Mouse (Mus musculus): ENCODE data around the gene A830018L16Rik.

A830018L16Rik gene

GRCm38 (mm10) chr1:11657341-11658060 is 243.6 kb downstream of the A830018L16Rik start:
- DNase-seq: peak in 1 of 2 experiments; percentile 28

GRCm38 (mm10) chr1:11658061-11658625 is 244.2 kb downstream of the A830018L16Rik start:
- no peak for DNase-seq

- DNase-seq: no peak
Observed at GRCm38 (mm10) chr1:11744749-11745314, 330.9 kb downstream of the A830018L16Rik start.

- peak in 1 of 2 experiments; percentile 2 for DNase-seq
Observed at GRCm38 (mm10) chr1:11748424-11748823, 334.5 kb downstream of the A830018L16Rik start.

GRCm38 (mm10) chr1:11750065-11750464 is 336.2 kb downstream of the A830018L16Rik start:
- no peak for DNase-seq

DNA sequence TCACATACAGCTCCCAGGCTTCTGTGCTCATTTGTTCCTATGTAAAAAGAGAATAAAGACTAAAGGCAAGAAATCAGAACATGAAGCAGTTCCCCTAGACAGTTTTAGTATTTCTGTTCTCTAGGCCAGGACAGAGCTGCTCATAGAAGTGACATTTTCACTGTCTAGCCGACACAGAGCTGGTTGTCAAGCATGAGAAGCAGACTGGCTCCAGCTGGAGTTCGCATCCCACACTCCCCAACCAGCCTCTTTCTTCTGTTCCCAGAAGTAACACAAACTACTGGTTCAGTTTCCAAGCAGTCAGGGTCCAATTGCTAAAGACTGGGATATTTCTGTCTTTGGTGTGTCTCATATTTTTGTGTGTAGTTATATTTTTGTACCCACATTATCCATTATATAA is 336.7 kb downstream of the A830018L16Rik start:
- DNase-seq: no peak

DNA sequence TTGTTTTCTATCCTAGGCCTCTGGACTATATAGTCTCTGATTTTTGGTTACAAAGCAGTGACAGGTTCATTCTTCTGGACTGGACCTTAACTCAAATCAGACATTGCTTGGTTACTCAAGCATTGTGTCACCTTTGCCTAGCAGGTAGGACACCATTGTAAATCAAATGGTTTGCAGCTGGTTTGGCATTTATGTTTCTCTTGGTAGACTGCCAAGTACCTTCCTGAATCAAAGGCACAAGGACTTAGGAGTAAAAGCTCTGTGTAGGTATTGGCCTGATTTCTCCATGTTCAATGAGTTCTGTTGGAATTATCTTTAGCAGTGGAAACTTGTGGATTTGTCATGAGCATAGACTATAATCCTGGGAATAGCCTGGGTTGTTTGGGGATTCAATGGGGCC is 338.1 kb downstream of the A830018L16Rik start:
- no peak for DNase-seq

DNA sequence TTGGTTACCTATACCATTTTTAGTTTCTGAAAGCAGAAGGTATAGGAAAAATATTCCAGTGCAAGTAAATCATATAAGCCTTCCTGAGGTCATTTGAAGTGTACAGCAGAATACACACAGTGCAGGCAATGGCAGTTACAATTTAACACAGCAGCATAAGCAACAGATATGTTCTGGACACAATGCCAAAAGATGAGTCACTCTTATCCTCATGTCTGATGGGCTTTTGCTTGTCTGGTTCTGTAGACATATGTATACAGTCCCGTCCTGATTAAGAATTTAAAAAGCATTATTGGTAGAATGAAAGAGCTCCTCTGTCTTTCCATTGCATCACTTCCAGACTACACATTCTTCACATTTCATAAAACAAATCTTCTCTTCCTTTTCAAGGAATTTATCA is 374.4 kb downstream of the A830018L16Rik start:
- DNase-seq: no peak

DNA sequence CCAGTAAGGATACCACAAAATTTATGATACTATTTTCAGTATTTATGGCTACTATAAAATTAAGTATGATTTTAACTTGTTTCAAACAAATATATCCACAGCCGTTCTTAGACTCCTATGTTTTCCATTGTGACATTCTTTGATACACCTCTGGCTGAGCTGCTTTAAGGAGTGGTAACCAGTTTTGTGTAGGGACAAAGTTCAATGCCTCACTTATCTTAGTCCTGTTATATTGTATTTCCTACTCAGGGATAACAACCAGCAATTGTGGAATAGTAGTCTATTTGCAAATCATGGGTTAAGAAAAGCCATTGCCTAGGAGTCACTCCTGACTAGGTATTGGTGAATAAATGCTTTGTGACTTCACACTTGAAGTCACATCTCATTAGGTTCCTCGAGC is 378.9 kb downstream of the A830018L16Rik start:
- no peak for DNase-seq

GRCm38 (mm10) chr1:11795666-11796065 is 381.8 kb downstream of the A830018L16Rik start:
- no peak for DNase-seq

GRCm38 (mm10) chr1:11872847-11873246 is 458.9 kb downstream of the A830018L16Rik start:
- DNase-seq: no peak

DNA sequence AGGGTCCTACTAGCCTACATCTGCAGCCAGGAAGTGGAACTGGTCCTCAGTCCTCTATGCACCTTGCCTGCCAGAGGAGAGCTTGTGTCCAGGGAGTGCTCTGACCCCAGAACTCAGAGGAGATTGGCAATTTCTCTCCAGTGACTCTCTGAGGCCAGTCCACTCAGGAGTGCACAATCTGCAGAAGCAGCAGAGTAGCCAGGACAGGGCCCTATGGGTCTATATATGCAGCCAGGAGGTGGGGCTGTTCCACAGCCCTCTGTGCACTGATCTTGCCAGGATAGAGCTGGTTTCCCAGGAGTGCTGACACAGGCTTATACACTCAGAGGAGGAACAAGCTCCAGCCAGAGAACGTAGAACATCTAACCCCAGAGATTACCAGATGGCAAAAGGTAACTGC is 459.7 kb downstream of the A830018L16Rik start:
- DNase-seq: no peak

- no peak for DNase-seq
Observed at GRCm38 (mm10) chr1:11881706-11882105, 467.8 kb downstream of the A830018L16Rik start.

- DNase-seq: no peak
Observed at GRCm38 (mm10) chr1:11895715-11896114, 481.8 kb downstream of the A830018L16Rik start.

GRCm38 (mm10) chr1:11915873-11916272 is 502.0 kb downstream of the A830018L16Rik start:
- DNase-seq: no peak

DNA sequence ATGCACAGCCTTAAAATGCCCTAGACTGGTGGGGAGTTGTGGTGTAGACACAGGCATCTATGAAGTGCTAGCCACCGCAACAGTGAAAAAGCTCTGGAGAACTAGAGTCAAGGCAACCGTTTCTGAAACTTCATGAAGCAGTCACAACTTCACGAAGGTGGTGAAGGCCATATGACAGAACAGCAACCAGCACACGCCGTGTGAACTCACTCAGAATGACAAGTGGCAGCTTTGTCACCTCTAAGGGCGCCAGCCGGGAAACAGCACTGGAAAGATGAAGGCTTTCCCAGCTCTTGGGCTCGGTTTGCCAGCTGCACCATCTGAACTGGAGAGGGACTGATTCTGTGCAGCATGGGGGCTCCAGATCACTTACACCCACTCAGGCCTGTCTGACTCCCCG is 523.1 kb downstream of the A830018L16Rik start:
- no peak for DNase-seq

- DNase-seq: no peak
Observed at GRCm38 (mm10) chr1:11959421-11960206, 545.7 kb downstream of the A830018L16Rik start.

- DNase-seq: no peak
Observed at GRCm38 (mm10) chr1:11982590-11983136, 568.8 kb downstream of the A830018L16Rik start.

DNA sequence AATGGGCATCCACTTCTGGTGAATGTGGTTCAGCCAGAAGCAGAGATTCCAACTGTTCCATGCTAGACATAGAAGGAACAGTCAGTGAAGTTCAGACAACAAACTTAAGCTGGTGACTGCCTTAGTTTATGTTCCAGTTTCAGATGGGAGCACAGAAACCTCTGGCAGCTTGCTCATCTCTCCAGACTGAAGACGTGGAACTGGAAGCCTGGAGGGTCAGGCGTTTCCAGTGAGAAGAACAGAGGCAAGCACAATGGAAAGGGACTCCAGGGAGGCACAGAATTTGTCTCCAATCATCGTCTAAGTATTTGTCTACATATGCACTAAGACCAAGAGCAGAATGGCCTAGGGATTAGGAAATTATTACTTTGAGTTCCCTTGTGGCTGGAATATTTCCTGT is 576.1 kb downstream of the A830018L16Rik start:
- DNase-seq: no peak

DNA sequence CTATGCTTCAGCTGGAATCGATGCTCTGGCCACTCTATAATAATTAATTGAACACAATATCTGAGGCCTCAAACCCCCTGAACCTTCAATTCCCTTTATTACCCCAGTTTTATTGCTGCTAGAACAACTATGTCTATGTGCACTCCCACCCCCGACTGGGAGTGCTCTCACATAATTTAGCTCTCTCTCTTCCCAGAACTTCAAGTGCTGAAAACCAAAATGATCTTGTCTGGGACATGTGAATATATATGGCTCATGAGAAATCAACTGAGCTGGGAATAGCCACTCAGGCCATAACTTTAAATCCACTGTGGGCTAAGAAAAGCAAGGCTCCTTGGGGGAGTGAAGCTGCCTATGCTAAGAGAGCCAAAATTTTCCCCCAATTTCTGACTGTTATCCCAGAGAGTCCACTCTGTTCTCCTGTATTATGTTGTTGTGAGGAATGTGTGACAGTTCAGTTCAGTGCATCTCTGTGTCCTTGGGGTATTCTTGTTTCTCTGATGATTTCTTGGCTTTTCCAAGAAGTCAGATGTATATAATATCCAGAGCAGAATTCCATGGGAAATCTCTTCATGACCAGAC is 582.5 kb downstream of the A830018L16Rik start:
- DNase-seq: no peak

GRCm38 (mm10) chr1:11997574-11997973 is 583.7 kb downstream of the A830018L16Rik start:
- no peak for DNase-seq

GRCm38 (mm10) chr1:12000557-12000956 is 586.7 kb downstream of the A830018L16Rik start:
- DNase-seq: peak in 1 of 2 experiments; percentile 1
